Mouse (Mus musculus): ENCODE data around the gene Rapgefl1. TPM values are rescaled to one million over a fixed set of nuclear protein-coding genes. Genes with fewer than 3 reads are reported as not detected.

Rapgefl1 gene
- total RNA-seq, 2 experiments from 2014 or later = 138 to 148 TPM

GRCm38 (mm10) chr11:98900529-98901125 lies 64.0 kb downstream of the Rapgefl1 start:
- intact Hi-C loops (cut with DNase I) = no loop called here
- DNase-seq (ENCODE audit: low spot score in 2 of 2) = no peak

- intact Hi-C loops (cut with DNase I) = no loop called here
- no peak for DNase-seq (ENCODE audit: low spot score in 2 of 2)
These were observed 66.1 kb downstream of the Rapgefl1 start for GRCm38 (mm10) chr11:98902621-98903245.

Other genes starting within 250 kb of the Rapgefl1 start
- 10 to 100 TPM; 48.9 TPM for gene Ormdl3, start 249.4 kb upstream of the Rapgefl1 start, total RNA-seq (2021)
- not detected for gene Lrrc3c, start 238.5 kb upstream of the Rapgefl1 start, total RNA-seq (2021)
- gene Gm12355, start 211.1 kb upstream of the Rapgefl1 start, total RNA-seq (2021) = 10 to 100 TPM; 11.6 to 14.0 TPM
- not detected for gene Gsdma3, start 210.4 kb upstream of the Rapgefl1 start, total RNA-seq (2021)
- gene Gsdma2, start 190.0 kb upstream of the Rapgefl1 start, total RNA-seq (2021) = not detected
- not detected for gene Gsdma, start 172.4 kb upstream of the Rapgefl1 start, total RNA-seq (2021)
- 100 to 1,000 TPM; 129 to 132 TPM for gene Psmd3, start 154.2 kb upstream of the Rapgefl1 start, total RNA-seq (2021)
- not detected for gene Csf3, start 135.5 kb upstream of the Rapgefl1 start, total RNA-seq (2021)
- gene Med24, start 107.3 kb upstream of the Rapgefl1 start, total RNA-seq (2021) = 100 to 1,000 TPM; 116 to 131 TPM
- 100 to 1,000 TPM; 719 to 771 TPM for gene Thra, start 96.1 kb upstream of the Rapgefl1 start, total RNA-seq (2021)
- gene Nr1d1, start 61.5 kb upstream of the Rapgefl1 start, total RNA-seq (2021) = 100 to 1,000 TPM in 1 of 2 experiments, 10 to 100 TPM in 1; 92.5 to 121 TPM
- 100 to 1,000 TPM; 190 to 193 TPM for gene Msl1, start 41.3 kb upstream of the Rapgefl1 start, total RNA-seq (2021)
- gene Casc3, start 31.9 kb upstream of the Rapgefl1 start, total RNA-seq (2021) = 10 to 100 TPM; 53.9 to 54.7 TPM
- gene Wipf2, start 26.9 kb downstream of the Rapgefl1 start, total RNA-seq (2021) = 10 to 100 TPM; 61.3 to 63.3 TPM
- under 1 TPM; 0.21 to 0.60 TPM for gene Cdc6, start 71.0 kb downstream of the Rapgefl1 start, total RNA-seq (2021)
- gene Rara, start 91.0 kb downstream of the Rapgefl1 start, total RNA-seq (2021) = 10 to 100 TPM in 1 of 2 experiments, 1 to 10 TPM in 1; 9.4 to 12.1 TPM
- gene Gjd3, start 146.2 kb downstream of the Rapgefl1 start, total RNA-seq (2021) = 1 to 10 TPM; 2.9 to 3.0 TPM
- 1 to 10 TPM in 1 of 2 experiments, under 1 TPM in 1; 0.87 to 1.3 TPM for gene Top2a, start 187.4 kb downstream of the Rapgefl1 start, total RNA-seq (2021)
- gene Igfbp4, start 204.5 kb downstream of the Rapgefl1 start, total RNA-seq (2021) = 10 to 100 TPM; 71.2 to 78.2 TPM